Mouse (Mus musculus): ENCODE measurements around the gene Map2k2. TPM values are rescaled to one million over a fixed set of nuclear protein-coding genes. Genes with fewer than 3 reads are reported as not detected.

The Map2k2 gene
- polyA plus RNA-seq, 1 experiment from 2014 or later = 191 TPM

GRCm38 (mm10) chr10:81069836-81070235, 35.9 kb upstream of the Map2k2 start, which contains the start of gene Thop1:
Thop1 (plus strand) TSS chr10:81070035.
- Histone ChIP-seq H3K4me1 (ENCODE audit: control insufficient read depth, insufficient read depth, low read length) (peaks cover 3% of the 10 kb centered on the region; the same call in 1 of the 2 replicates), H3K27me3 (ENCODE audit: control insufficient read depth, insufficient read depth, low read length) (no peaks in the 10 kb centered on the region), H3K4me3 (ENCODE audit: low read depth, low read length) (peak within 1 kb of the TSS; percentile 75), H3K9me3 (replicated peaks; ENCODE audit: control insufficient read depth, low read length) (no peaks in the 10 kb centered on the region), H3K36me3 (replicated peaks; ENCODE audit: control insufficient read depth, insufficient read depth, low read depth, low read length) (peaks cover 6% of the 10 kb centered on the region; the same call in 1 of the 2 replicates), H3K27ac (replicated peaks; ENCODE audit: low read depth, low read length) (peak within 1 kb of the TSS; percentile 47), H3K9ac (replicated peaks; ENCODE audit: low read length) (peak within 1 kb of the TSS; percentile 84), H3K4me2 (ENCODE audit: low read depth, low read length) (peak within 1 kb of the TSS; percentile 70)
- WGBS = under 1% methylated on average over 35 of the region's 35 CpGs
- DNase-seq (ENCODE audit: low spot score) (peak; percentile 99), ATAC-seq (replicated peaks; ENCODE audit: insufficient number of reproducible peaks, low FRiP score, low TSS enrichment, low read depth) (peak; percentile 90)

- H3K4me2 ChIP-seq (ENCODE audit: low read depth, low read length) = no peak overlapping the region
- no peak overlapping the region for H3K27ac ChIP-seq (replicated peaks; ENCODE audit: low read depth, low read length)
- H3K9ac ChIP-seq (replicated peaks; ENCODE audit: low read length) = no peak overlapping the region
- 93% methylated on average over 8 of the region's 8 CpGs for WGBS
- H3K4me1 ChIP-seq (ENCODE audit: control insufficient read depth, insufficient read depth, low read length) = peaks cover 3% of the 10 kb centered on the region; the same call in 1 of the 2 replicates
- no peak overlapping the region for H3K4me3 ChIP-seq (ENCODE audit: low read depth, low read length)
- H3K27me3 ChIP-seq (ENCODE audit: control insufficient read depth, insufficient read depth, low read length) = no peaks in the 10 kb centered on the region
- DNase-seq (ENCODE audit: low spot score) = no peak
- peaks cover 6% of the 10 kb centered on the region; the same call in 1 of the 2 replicates for H3K36me3 ChIP-seq (replicated peaks; ENCODE audit: control insufficient read depth, insufficient read depth, low read depth, low read length)
- no peaks in the 10 kb centered on the region for H3K9me3 ChIP-seq (replicated peaks; ENCODE audit: control insufficient read depth, low read length)
- no peak for ATAC-seq (replicated peaks; ENCODE audit: insufficient number of reproducible peaks, low FRiP score, low TSS enrichment, low read depth)
These were observed 33.4 kb upstream of the Map2k2 start for GRCm38 (mm10) chr10:81072290-81072689.

- DNase-seq (ENCODE audit: low spot score) (peak; percentile 5), ATAC-seq (replicated peaks; ENCODE audit: insufficient number of reproducible peaks, low FRiP score, low TSS enrichment, low read depth) (no peak)
- Histone ChIP-seq H3K27me3 (ENCODE audit: control insufficient read depth, insufficient read depth, low read length) (no peaks in the 10 kb centered on the region), H3K36me3 (replicated peaks; ENCODE audit: control insufficient read depth, insufficient read depth, low read depth, low read length) (peaks cover 6% of the 10 kb centered on the region), H3K27ac (replicated peaks; ENCODE audit: low read depth, low read length) (no peak overlapping the region), H3K9me3 (replicated peaks; ENCODE audit: control insufficient read depth, low read length) (no peaks in the 10 kb centered on the region), H3K9ac (replicated peaks; ENCODE audit: low read length) (no peak overlapping the region), H3K4me3 (ENCODE audit: low read depth, low read length) (no peak overlapping the region), H3K4me2 (ENCODE audit: low read depth, low read length) (no peak overlapping the region), H3K4me1 (ENCODE audit: control insufficient read depth, insufficient read depth, low read length) (peaks cover 3% of the 10 kb centered on the region; the same call in 1 of the 2 replicates)
- WGBS = 64% methylated on average over 7 of the region's 7 CpGs
These were observed 32.3 kb upstream of the Map2k2 start for GRCm38 (mm10) chr10:81073464-81073863.

GRCm38 (mm10) chr10:81075734-81076133, 30.0 kb upstream of the Map2k2 start:
- ATAC-seq (replicated peaks; ENCODE audit: insufficient number of reproducible peaks, low FRiP score, low TSS enrichment, low read depth) (no peak), DNase-seq (ENCODE audit: low spot score) (no peak)
- Histone ChIP-seq H3K9me3 (replicated peaks; ENCODE audit: control insufficient read depth, low read length) (no peaks in the 10 kb centered on the region), H3K27me3 (ENCODE audit: control insufficient read depth, insufficient read depth, low read length) (no peaks in the 10 kb centered on the region), H3K4me3 (ENCODE audit: low read depth, low read length) (no peak overlapping the region), H3K36me3 (replicated peaks; ENCODE audit: control insufficient read depth, insufficient read depth, low read depth, low read length) (peaks cover 15% of the 10 kb centered on the region), H3K27ac (replicated peaks; ENCODE audit: low read depth, low read length) (no peak overlapping the region), H3K4me1 (ENCODE audit: control insufficient read depth, insufficient read depth, low read length) (peaks cover 1% of the 10 kb centered on the region; the same call in 1 of the 2 replicates), H3K4me2 (ENCODE audit: low read depth, low read length) (no peak overlapping the region), H3K9ac (replicated peaks; ENCODE audit: low read length) (no peak overlapping the region)
- WGBS = 81% methylated on average over 8 of the region's 8 CpGs

- H3K36me3 ChIP-seq (replicated peaks; ENCODE audit: control insufficient read depth, insufficient read depth, low read depth, low read length) = peaks cover 20% of the 10 kb centered on the region
- DNase-seq (ENCODE audit: low spot score) = no peak
- 82% methylated on average over 1 of the region's 1 CpGs for WGBS
These were observed 29.4 kb upstream of the Map2k2 start for GRCm38 (mm10) chr10:81076356-81076755.

GRCm38 (mm10) chr10:81077916-81078315, 27.8 kb upstream of the Map2k2 start:
- Histone ChIP-seq H3K4me2 (ENCODE audit: low read depth, low read length) (no peak overlapping the region), H3K4me1 (ENCODE audit: control insufficient read depth, insufficient read depth, low read length) (no peaks in the 10 kb centered on the region), H3K4me3 (ENCODE audit: low read depth, low read length) (no peak overlapping the region), H3K9ac (replicated peaks; ENCODE audit: low read length) (no peak overlapping the region), H3K27me3 (ENCODE audit: control insufficient read depth, insufficient read depth, low read length) (no peaks in the 10 kb centered on the region), H3K27ac (replicated peaks; ENCODE audit: low read depth, low read length) (no peak overlapping the region), H3K36me3 (replicated peaks; ENCODE audit: control insufficient read depth, insufficient read depth, low read depth, low read length) (peaks cover 22% of the 10 kb centered on the region), H3K9me3 (replicated peaks; ENCODE audit: control insufficient read depth, low read length) (no peaks in the 10 kb centered on the region)
- DNase-seq (ENCODE audit: low spot score) (no peak), ATAC-seq (replicated peaks; ENCODE audit: insufficient number of reproducible peaks, low FRiP score, low TSS enrichment, low read depth) (no peak)
- WGBS = 90% methylated on average over 11 of the region's 11 CpGs

More at GRCm38 (mm10) chr10:81076356-81076755, 29.4 kb upstream of the Map2k2 start:
- no peak overlapping the region for H3K4me2 ChIP-seq (ENCODE audit: low read depth, low read length)
- no peaks in the 10 kb centered on the region for H3K9me3 ChIP-seq (replicated peaks; ENCODE audit: control insufficient read depth, low read length)
- no peak overlapping the region for H3K9ac ChIP-seq (replicated peaks; ENCODE audit: low read length)
- ATAC-seq (replicated peaks; ENCODE audit: insufficient number of reproducible peaks, low FRiP score, low TSS enrichment, low read depth) = no peak
- no peaks in the 10 kb centered on the region for H3K4me1 ChIP-seq (ENCODE audit: control insufficient read depth, insufficient read depth, low read length)
- H3K27ac ChIP-seq (replicated peaks; ENCODE audit: low read depth, low read length) = no peak overlapping the region
- no peaks in the 10 kb centered on the region for H3K27me3 ChIP-seq (ENCODE audit: control insufficient read depth, insufficient read depth, low read length)
- H3K4me3 ChIP-seq (ENCODE audit: low read depth, low read length) = no peak overlapping the region

- H3K27ac ChIP-seq (replicated peaks; ENCODE audit: low read depth, low read length) = no peak overlapping the region
- H3K9ac ChIP-seq (replicated peaks; ENCODE audit: low read length) = no peak overlapping the region
- 92% methylated on average over 31 of the region's 31 CpGs for WGBS
- H3K27me3 ChIP-seq (ENCODE audit: control insufficient read depth, insufficient read depth, low read length) = no peaks in the 10 kb centered on the region
- H3K4me2 ChIP-seq (ENCODE audit: low read depth, low read length) = no peak overlapping the region
- no peak for ATAC-seq (replicated peaks; ENCODE audit: insufficient number of reproducible peaks, low FRiP score, low TSS enrichment, low read depth)
- no peaks in the 10 kb centered on the region for H3K4me1 ChIP-seq (ENCODE audit: control insufficient read depth, insufficient read depth, low read length)
- DNase-seq (ENCODE audit: low spot score) = no peak
- H3K36me3 ChIP-seq (replicated peaks; ENCODE audit: control insufficient read depth, insufficient read depth, low read depth, low read length) = peaks cover 17% of the 10 kb centered on the region
- H3K9me3 ChIP-seq (replicated peaks; ENCODE audit: control insufficient read depth, low read length) = no peaks in the 10 kb centered on the region
- no peak overlapping the region for H3K4me3 ChIP-seq (ENCODE audit: low read depth, low read length)
These were observed 25.6 kb upstream of the Map2k2 start for GRCm38 (mm10) chr10:81080008-81080655.

- ATAC-seq (replicated peaks; ENCODE audit: insufficient number of reproducible peaks, low FRiP score, low TSS enrichment, low read depth) (peak; percentile 46; the same call in 1 of the 2 replicates), DNase-seq (ENCODE audit: low spot score) (peak; percentile 78)
- 80% methylated on average over 7 of the region's 7 CpGs for WGBS
- no peaks in the 10 kb centered on the region for H3K9me3 ChIP-seq (replicated peaks; ENCODE audit: control insufficient read depth, low read length)
- no peaks in the 10 kb centered on the region for H3K4me1 ChIP-seq (ENCODE audit: control insufficient read depth, insufficient read depth, low read length)
- no peak overlapping the region for H3K9ac ChIP-seq (replicated peaks; ENCODE audit: low read length)
- no peak overlapping the region for H3K4me3 ChIP-seq (ENCODE audit: low read depth, low read length)
- no peaks in the 10 kb centered on the region for H3K27me3 ChIP-seq (ENCODE audit: control insufficient read depth, insufficient read depth, low read length)
- no peak overlapping the region for H3K27ac ChIP-seq (replicated peaks; ENCODE audit: low read depth, low read length)
- H3K4me2 ChIP-seq (ENCODE audit: low read depth, low read length) = no peak overlapping the region
- H3K36me3 ChIP-seq (replicated peaks; ENCODE audit: control insufficient read depth, insufficient read depth, low read depth, low read length) = peaks cover 17% of the 10 kb centered on the region
These were observed 23.4 kb upstream of the Map2k2 start for GRCm38 (mm10) chr10:81082168-81082960.
